Mouse (Mus musculus): ENCODE results near the gene Ube4a.

DNA sequence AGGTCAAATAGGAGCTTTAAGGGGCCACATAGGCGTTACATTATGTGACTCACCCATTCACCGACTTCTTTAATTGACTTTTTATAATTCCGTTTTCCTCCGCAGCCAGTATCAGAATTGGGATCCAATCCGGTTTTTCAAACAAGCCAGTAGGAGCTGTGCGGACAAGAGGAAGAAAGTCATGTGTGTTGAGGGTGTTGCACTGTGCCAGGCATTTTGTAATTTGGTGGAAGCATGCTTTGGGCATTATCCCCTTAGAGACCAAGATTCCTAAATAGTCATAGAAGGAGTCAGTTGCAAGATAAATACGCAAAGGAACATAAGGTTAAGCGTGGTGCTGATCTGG is 44.3 kb downstream of the Ube4a start:
- TF ChIP-seq CTCF (IDR thresholded peaks at IDR 0.05) (no peak), POLR2A (IDR thresholded peaks at IDR 0.05; ENCODE audit: insufficient read depth, low read depth, low read length) (no peak)
